Mouse (Mus musculus) bone marrow, adult 2 months (tissue): ENCODE results near the gene Syn3. TPM values are rescaled to one million over a fixed set of nuclear protein-coding genes. Genes with fewer than 3 reads are reported as not detected.

Experiments
- H3K27ac ChIP-seq: fragments of 200-500 bp; 2 replicates; pipeline ENCODE4 v1.5.1; 2012; ENCODE audit warnings: low read depth, mild to moderate bottlenecking, control low read depth, inconsistent platforms, low read length; ENCODE audit not compliant: control insufficient read depth, poor library complexity, insufficient read depth
- H3K4me1 ChIP-seq: fragments of 200-500 bp; 2 replicates; pipeline ENCODE4 v1.6.1; 2011; ENCODE audit warnings: low read length; ENCODE audit not compliant: control insufficient read depth, insufficient read depth
- H3K4me3 ChIP-seq: fragments of 200-500 bp; replicated peaks from 2 replicates; pipeline ENCODE3; 2011; ENCODE audit warnings: mild to moderate bottlenecking, low read depth, low read length, control low read depth; ENCODE audit not compliant: control insufficient read depth
- CTCF ChIP-seq: fragments of 200-500 bp; IDR thresholded peaks from 2 replicates; pipeline ENCODE4 v1.5.1; 2011; ENCODE audit warnings: low read length, control low read depth; ENCODE audit not compliant: control insufficient read depth, insufficient read depth
- POLR2A ChIP-seq: fragments of 200-500 bp; IDR thresholded peaks from 2 replicates; pipeline ENCODE4 v1.6.1; 2011; ENCODE audit warnings: low read depth, mild to moderate bottlenecking, control low read depth, low read length, borderline replicate concordance; ENCODE audit not compliant: control insufficient read depth
- WGBS: fragments of 180-500 bp; shearing (Covaris S2); methylation state at CpG from one replicate; pipeline ENCODE4 v1.1.7; 2018; 5-methylcytosine and 5-hydroxymethylcytosine counted together
- polyA plus RNA-seq: library from polyadenylated mRNA; stranded (reverse); fragments of >200 nt; gene quantifications from 2 replicates; pipeline ENCODE4 v1.2.4, GENCODE M21; 2011; ENCODE audit warnings: low replicate concordance; ENCODE audit not compliant: missing spikeins, insufficient read depth, insufficient read length

Gene Syn3
- polyA plus RNA-seq, 1 experiment: 0.75 TPM

DNA sequence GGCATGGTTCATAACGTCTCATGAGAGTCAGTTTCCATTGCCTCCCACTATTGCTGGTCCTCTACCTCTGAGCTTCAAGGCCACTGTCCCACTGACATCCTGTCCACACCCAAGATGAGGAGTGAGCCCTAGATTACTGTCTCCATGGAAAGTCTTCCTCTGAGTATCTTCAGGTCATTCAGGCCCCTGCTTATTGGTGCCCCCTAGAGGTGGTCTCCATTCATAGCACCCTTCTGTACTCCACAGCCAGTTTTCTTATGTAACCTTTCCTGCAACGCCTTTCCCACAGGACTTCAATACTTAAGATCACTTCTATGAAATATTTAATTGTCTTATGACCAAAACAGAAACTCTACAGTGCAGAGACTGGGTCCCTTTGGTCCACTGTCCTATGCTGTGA, 80.4 kb downstream of the Syn3 start:
- Histone ChIP-seq H3K4me3 (no peak overlapping the region), H3K4me1 (peaks cover 8% of the 10 kb centered on the region), H3K27ac (no peak overlapping the region)
- WGBS: 71% methylated on average over 2 of the region's 2 CpGs
- TF ChIP-seq CTCF (no peak), POLR2A (no peak)

DNA sequence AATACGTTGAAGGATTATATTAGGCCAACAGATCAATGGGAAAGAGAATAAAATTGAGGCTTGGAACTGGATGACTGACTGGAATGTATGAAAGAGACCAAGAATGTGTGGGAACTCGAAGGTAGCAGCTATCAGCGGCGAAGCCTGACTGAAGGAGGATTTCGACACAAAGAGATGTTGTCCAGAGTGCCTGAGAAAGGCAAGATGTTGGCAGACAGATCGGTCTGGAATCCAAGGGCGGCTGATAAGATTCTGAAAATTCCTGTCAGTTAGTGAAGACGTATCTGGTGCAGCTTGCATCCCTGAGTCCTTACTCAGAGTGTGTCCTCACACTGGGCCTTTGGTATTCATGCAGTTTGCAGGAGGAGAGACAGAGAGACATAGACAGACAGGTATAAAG, 81.9 kb downstream of the Syn3 start:
- H3K4me3 ChIP-seq: no peak overlapping the region
- H3K27ac ChIP-seq: no peak overlapping the region
- WGBS: 83% methylated on average over 8 of the region's 8 CpGs
- TF ChIP-seq CTCF (no peak), POLR2A (no peak)
- peaks cover 4% of the 10 kb centered on the region for H3K4me1 ChIP-seq

DNA sequence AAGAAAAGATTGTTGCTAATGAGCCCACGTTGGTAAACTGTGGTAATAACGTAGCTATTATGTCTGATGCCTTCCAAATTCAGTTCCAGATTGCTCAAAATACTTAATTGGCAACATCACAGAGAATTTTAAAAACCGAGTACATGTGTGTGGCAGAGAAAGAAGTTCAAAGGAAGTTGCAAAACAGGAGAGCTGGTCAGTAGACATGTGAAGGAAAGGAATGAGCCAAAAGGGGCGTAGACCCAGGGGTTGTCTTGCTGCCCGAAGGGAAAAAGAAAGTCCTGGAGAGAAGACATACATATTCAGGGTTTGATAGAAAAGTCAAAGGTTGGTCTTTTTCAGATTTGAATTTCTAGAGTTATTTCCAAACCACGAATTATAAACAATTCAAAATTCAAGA, 87.8 kb downstream of the Syn3 start:
- Histone ChIP-seq H3K4me1 (no peaks in the 10 kb centered on the region; the same call in 1 of the 2 replicates), H3K4me3 (no peak overlapping the region), H3K27ac (no peak overlapping the region)
- 49% methylated on average over 6 of the region's 6 CpGs for WGBS
- no peak for TF ChIP-seq CTCF
- TF ChIP-seq POLR2A: no peak

DNA sequence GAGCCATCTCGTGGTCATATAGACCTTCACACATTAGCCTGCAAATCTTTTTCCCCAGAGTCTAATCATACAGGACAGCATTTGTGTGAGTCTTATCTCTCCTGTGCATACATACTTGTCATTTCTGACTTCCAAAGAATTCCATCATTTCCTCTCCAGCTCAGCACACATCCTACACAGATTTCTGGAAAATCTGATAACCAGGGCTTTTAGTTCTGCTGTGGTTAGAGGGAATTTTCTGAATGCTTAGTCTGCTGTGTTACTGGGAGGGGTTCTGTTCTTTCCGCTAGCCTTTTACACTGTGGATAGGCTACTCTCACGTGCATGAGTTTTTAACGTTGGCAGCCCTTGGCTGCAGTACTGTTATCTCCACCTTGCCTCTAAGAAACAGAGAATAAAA, 91.7 kb downstream of the Syn3 start:
- TF ChIP-seq CTCF (no peak), POLR2A (no peak)
- no peak overlapping the region for H3K27ac ChIP-seq
- H3K4me3 ChIP-seq: no peak overlapping the region
- H3K4me1 ChIP-seq: no peaks in the 10 kb centered on the region
- 69% methylated on average over 4 of the region's 4 CpGs for WGBS

DNA sequence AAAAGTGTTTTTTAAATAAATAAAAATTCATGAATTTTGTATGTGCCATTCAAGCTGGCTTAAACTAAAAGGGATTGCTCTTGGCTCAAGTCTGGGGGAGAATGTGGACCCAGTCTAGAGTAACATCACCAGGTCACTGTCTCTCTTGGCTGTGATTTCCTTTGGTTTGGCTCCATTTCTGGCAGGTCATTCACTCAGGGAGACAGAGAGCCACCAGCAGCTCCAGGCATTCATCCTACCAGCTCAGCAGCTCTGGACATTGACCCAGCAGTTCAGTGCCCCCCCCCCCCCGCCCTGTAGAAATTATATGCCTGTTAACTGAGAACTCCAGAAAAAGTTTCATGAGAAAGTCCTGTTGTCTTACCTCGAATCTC, 100.4 kb downstream of the Syn3 start:
- TF ChIP-seq CTCF: no peak
- no peak for TF ChIP-seq POLR2A
- 66% methylated on average over 2 of the region's 2 CpGs for WGBS
- no peaks in the 10 kb centered on the region for H3K4me1 ChIP-seq

DNA sequence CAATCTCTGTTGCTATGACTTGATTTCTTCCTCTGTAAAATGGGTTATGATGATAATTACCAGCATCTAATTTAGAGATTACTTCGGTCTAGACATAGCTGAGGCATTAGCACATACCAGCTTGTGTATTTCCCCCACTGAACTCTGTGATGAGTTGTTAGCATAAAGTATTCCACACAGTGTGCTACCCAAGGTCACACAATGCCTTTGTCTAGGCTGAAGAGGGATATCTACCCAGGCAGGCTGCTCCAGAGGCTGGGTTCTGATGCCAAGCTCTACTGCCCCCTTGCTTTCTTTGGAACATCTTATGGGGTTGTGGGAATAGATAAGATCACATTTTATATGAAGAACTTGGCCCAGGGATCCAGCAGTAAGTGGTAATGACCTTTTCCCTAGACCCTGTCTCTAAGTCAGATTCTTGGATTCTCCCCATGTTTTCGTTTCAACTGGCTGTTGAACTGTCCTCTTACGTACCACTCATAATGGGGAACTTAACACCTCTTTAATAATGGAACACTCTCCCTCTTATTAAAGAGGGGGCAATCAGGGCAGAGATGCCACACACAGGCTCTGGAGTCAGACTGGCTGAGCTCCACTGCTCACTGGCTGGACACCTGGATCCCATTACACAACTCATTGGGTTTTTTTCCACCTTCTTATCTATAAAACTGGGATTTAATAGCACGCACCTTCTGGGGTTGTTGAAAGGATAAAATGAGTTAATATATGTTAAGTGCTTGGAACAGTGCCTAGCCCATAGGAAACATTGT, 100.9 kb downstream of the Syn3 start:
- Histone ChIP-seq H3K27ac (no peak overlapping the region), H3K4me1 (no peaks in the 10 kb centered on the region), H3K4me3 (no peak overlapping the region)
- no peak for TF ChIP-seq CTCF
- no peak for TF ChIP-seq POLR2A
- WGBS: 82% methylated on average over 4 of the region's 4 CpGs

More for the DNA sequence above, 100.4 kb downstream of the Syn3 start:
- H3K27ac ChIP-seq: no peak overlapping the region
- H3K4me3 ChIP-seq: no peak overlapping the region

DNA sequence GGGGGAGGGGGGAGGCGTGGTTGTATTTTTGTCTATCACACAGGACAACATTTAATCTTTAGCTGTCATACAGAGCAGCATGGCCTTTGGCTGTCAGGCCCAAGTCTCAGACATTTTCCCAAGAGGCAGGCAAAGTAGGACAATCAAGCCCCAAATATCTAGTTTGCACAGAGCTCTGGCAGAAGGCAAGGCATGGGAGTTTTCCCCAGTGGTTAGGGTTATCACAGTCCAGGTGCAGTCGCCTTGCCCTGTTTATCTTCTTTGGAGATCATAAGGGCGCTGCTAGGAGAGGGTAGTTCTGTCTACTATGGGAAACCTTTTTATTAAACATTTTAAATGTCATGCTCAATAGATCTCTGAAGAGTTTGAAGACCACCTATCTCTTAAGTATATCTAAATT, 106.3 kb downstream of the Syn3 start:
- TF ChIP-seq POLR2A (no peak), CTCF (no peak)
- 66% methylated on average over 3 of the region's 3 CpGs for WGBS
- Histone ChIP-seq H3K4me3 (no peak overlapping the region), H3K27ac (no peak overlapping the region), H3K4me1 (no peaks in the 10 kb centered on the region)

DNA sequence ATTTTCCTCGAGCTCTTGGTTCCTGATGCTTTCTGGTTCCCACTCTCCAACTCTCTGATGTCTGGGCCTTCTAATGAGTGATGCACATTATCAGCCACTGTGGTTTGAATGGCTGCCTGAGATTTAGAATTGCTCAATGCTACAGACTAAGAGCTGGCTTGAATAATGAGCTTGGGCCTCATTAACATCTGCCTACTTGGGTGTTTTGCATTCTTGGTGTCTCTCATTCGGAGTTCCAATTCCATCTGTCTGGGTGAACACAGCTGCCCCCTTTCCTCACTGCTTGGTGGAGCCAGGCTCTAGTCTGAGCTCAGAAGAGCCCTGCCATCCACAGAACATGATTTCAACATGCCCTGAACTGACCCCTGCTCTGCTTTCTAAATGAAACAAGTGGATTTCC, 108.8 kb downstream of the Syn3 start:
- no peak overlapping the region for H3K4me3 ChIP-seq
- WGBS: 66% methylated on average over 2 of the region's 2 CpGs
- no peaks in the 10 kb centered on the region for H3K4me1 ChIP-seq

DNA sequence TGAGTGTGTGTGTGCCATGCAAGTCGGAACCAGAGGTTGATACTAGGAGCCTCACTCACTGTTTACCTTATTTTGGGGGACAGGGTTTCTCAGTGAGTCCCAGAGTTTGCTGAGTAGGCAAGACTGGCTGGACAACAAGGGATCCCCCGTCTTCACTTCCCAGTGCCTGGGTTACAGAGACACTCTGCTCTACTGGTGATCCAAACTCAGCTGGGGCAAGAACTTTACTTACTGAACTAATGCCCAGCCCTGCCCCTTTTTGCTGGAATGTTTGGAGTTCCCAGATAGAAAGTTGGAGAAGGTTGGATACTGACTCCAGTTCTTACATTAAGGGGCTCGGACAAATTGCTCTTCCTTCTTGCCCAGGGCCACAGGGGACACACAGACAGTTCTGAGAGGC, 109.3 kb downstream of the Syn3 start:
- TF ChIP-seq POLR2A (no peak), CTCF (no peak)
- Histone ChIP-seq H3K27ac (no peak overlapping the region), H3K4me3 (no peak overlapping the region), H3K4me1 (no peaks in the 10 kb centered on the region)
- WGBS: 85% methylated on average over 3 of the region's 3 CpGs

More for the DNA sequence above, 108.8 kb downstream of the Syn3 start:
- H3K27ac ChIP-seq: no peak overlapping the region
- TF ChIP-seq POLR2A (no peak), CTCF (no peak)
